Mouse (Mus musculus) embryonic facial prominence, embryonic 12.5 days (tissue): ENCODE measurements around the gene Ctnnbl1. TPM values are rescaled to one million over a fixed set of nuclear protein-coding genes. Genes with fewer than 3 reads are reported as not detected.
A peak's percentile ranks its signal among the peaks of the same experiment; 100 is the strongest.

Experiments
- ATAC-seq: fragments of 200-750 bp; cut with Nextera tagmentation; 2 replicates; pipeline ENCODE4 v1.8.0; 2017; ENCODE audit not compliant: insufficient number of reproducible peaks, insufficient read depth, low FRiP score, low TSS enrichment
- H3K27ac ChIP-seq: fragments of 300-500 bp; sonication (generic); 2 replicates; pipeline ENCODE4 v1.5.1; 2016; ENCODE audit warnings: mild to moderate bottlenecking
- H3K27me3 ChIP-seq: fragments of 300-500 bp; sonication (generic); 2 replicates; pipeline ENCODE4 v1.6.1; 2016; ENCODE audit warnings: mild to moderate bottlenecking, moderate library complexity
- H3K36me3 ChIP-seq: fragments of 300-500 bp; sonication (generic); 2 replicates; pipeline ENCODE4 v1.6.1; 2016; ENCODE audit warnings: mild to moderate bottlenecking
- H3K4me1 ChIP-seq: fragments of 300-500 bp; sonication (generic); 2 replicates; pipeline ENCODE4 v1.6.1; 2016
- H3K4me2 ChIP-seq: fragments of 300-500 bp; sonication (generic); replicated peaks from 2 replicates; pipeline ENCODE4 v1.6.1; 2016; ENCODE audit warnings: mild to moderate bottlenecking, moderate library complexity
- H3K4me3 ChIP-seq: fragments of 300-500 bp; sonication (generic); 2 replicates; pipeline ENCODE4 v1.5.1; 2016; ENCODE audit warnings: mild to moderate bottlenecking
- H3K9ac ChIP-seq: fragments of 300-500 bp; sonication (generic); 2 replicates; pipeline ENCODE4 v1.6.1; 2016; ENCODE audit warnings: mild to moderate bottlenecking, moderate library complexity
- H3K9me3 ChIP-seq: fragments of 300-500 bp; sonication (generic); 2 replicates; pipeline ENCODE4 v1.6.1; 2016; ENCODE audit warnings: mild to moderate bottlenecking, moderate library complexity
- WGBS: fragments of 180-500 bp; shearing (Covaris S2); methylation state at CpG from one replicate; pipeline ENCODE4 v1.1.7; 2016; 5-methylcytosine and 5-hydroxymethylcytosine counted together
- polyA plus RNA-seq: library from polyadenylated mRNA; unstranded; fragments of >200 nt; fragmentation: Nextera tagmentation; extraction: Ambion mirVana; gene quantifications from 2 replicates; pipeline ENCODE4 v1.2.1, GENCODE M21; 2016

The Ctnnbl1 gene
- polyA plus RNA-seq, 1 experiment from 2014 or later: 74.0 TPM

DNA sequence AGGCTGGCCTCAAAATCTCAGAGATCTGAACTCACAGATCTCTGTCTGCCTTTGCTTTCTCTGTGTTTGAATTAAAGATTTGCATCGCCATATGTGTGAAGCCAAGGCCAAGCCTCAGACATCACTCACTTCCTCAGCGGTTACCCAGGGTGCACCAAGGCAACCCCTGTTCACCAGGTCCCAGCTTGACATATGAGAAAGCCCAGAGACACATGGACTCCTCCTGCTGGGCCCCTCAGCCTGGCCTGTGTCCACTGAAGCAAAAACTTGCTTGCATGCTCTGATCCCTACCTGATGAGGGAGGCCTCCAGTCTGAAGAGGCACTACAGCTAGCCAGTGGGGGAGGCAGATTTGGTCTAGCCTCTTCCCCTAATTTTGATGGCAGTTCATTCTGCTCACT is 63.1 kb downstream of the Ctnnbl1 start:
- ATAC-seq: no peak
- H3K4me1 ChIP-seq: peaks cover 36% of the 10 kb centered on the region
- no peak overlapping the region for H3K4me2 ChIP-seq
- H3K9ac ChIP-seq: no peak overlapping the region
- no peaks in the 10 kb centered on the region; the same call in 1 of the 2 replicates for H3K36me3 ChIP-seq
- no peaks in the 10 kb centered on the region for H3K27me3 ChIP-seq
- H3K9me3 ChIP-seq: no peaks in the 10 kb centered on the region
- no peak overlapping the region for H3K4me3 ChIP-seq
- peak overlapping the region; percentile 92 for H3K27ac ChIP-seq
- 82% methylated on average over 2 of the region's 2 CpGs for WGBS

DNA sequence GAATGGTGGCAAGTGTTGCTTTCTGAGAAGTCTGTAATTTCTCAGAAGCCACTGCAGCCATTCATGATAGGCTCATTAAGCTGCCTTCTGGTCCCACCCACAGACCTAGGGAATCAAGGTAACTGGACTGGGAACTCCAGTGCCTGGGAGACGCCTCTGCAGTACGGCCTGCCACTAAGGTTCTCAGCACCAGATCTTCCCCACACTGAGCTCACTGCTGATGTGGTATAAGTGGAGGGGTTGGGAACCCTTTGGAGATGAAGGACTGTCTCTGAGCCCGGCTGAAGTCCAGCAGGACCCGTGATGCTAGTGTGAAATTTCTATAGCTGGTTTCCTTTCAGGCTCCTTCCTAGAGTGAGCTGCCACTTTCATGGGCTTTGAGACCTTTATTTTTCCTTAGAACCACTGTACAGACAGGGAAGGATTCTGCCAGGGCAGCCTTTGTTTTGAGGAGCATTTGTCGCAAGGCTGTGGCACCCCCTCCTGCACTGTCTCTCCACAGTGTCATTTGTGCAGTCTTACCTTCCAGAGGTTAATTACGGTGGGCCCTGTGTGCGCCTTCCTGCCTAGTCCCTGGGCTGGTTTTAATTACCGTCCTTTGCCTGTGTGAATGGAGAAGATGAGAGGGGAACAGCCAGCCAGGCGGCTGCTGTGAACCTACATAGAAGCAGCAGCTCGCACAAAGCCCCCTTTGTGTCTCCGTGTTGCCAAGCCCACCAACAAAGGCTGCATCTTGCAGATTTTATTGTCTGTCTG is 63.7 kb downstream of the Ctnnbl1 start:
- Histone ChIP-seq H3K27me3 (no peaks in the 10 kb centered on the region), H3K36me3 (no peaks in the 10 kb centered on the region; the same call in 1 of the 2 replicates), H3K27ac (peak overlapping the region; percentile 92), H3K9ac (no peak overlapping the region), H3K4me2 (peak overlapping the region; percentile 9), H3K4me3 (no peak overlapping the region), H3K4me1 (peaks cover 43% of the 10 kb centered on the region), H3K9me3 (no peaks in the 10 kb centered on the region)
- 14% methylated on average over 11 of the region's 11 CpGs for WGBS
- peak; percentile 76; the same call in 1 of the 2 replicates for ATAC-seq

DNA sequence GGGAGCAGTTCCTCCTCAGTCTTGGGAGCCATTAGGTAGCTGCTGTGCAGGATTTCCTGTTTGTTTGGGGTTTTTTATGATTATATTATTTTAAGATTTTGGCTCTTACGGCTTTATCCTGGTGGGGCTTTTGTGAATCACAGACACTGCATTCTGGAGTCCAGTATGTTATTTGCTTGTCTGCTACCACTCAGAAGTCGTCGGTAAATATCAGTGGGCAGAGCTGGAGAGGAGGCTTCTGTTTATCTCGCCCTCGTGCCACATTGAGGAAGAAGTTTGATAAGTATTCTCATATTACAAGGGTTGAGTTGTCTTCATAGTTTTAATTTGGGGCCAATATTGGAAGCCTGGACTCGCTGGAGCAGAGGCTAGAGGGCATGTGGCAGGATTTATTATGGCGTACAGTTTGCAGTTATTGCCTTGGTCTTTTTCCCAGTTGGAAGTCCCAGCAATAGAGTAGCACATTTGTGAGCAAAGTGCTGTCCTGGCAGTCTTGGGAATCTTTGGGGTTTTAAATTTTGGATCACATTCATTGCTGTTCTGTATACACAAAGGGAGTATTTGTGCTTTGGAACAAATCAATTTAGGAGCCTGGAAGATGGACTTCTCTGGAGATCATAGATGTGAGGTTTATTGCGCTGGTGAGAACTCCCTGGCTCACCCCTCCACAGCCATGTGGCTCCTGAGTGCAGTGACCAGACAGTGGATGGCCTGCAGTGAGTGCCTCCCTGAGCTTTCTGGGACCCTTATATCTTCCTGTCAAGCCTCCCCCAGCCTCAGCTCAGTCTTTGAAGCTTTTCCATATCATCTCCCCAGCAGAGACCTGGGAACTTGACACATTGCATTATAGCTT is 64.5 kb downstream of the Ctnnbl1 start:
- Histone ChIP-seq H3K9me3 (no peaks in the 10 kb centered on the region), H3K27ac (peak overlapping the region; percentile 92), H3K27me3 (no peaks in the 10 kb centered on the region), H3K36me3 (no peaks in the 10 kb centered on the region; the same call in 1 of the 2 replicates), H3K4me3 (no peak overlapping the region), H3K4me1 (peaks cover 47% of the 10 kb centered on the region), H3K4me2 (peak overlapping the region; percentile 9), H3K9ac (no peak overlapping the region)
- no peak; the same call in 1 of the 2 replicates for ATAC-seq
- 20% methylated on average over 8 of the region's 8 CpGs for WGBS

DNA sequence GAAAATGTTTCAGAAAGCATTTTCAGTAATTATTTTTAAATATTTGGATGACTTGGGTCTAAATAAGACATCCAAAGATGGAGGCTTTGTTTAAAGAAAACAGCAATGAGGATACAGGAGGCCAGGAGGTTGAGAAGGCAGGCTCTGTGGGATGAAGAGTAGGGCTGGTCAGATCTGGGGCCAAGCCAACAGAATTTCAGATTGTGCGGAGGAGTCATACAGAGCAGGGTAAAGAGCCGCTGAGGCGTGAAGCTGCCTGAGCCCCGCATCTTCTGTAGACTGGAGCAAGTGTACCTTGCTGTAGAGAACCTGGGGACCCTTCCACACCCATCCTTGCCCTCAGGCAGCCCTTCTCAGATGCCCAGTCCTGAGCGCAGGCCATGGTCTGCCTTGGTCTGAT is 65.5 kb downstream of the Ctnnbl1 start:
- Histone ChIP-seq H3K9me3 (no peaks in the 10 kb centered on the region), H3K27ac (no peak overlapping the region), H3K4me2 (no peak overlapping the region), H3K4me3 (no peak overlapping the region), H3K4me1 (peaks cover 53% of the 10 kb centered on the region), H3K36me3 (no peaks in the 10 kb centered on the region; the same call in 1 of the 2 replicates), H3K27me3 (no peaks in the 10 kb centered on the region), H3K9ac (no peak overlapping the region)
- no peak for ATAC-seq
- WGBS: 81% methylated on average over 5 of the region's 5 CpGs

DNA sequence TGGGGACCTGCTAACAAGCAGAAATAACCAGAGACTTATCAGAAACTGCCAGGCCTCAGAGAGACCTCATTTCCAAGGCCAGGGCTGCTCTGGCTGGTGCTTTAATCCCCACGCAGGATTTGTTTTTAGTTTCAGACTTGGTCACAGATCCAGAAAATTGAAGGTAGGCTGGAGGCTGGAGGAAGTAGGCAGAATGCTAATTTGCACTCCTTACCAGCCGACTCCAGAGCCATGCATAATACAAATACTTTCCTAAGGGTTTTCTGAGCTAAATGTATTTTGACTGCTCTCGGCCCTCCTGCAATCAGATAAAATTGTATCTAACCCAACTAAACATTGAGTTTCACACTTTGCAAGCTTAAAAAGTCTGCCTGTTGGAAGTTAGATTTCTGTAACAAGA is 67.2 kb downstream of the Ctnnbl1 start:
- Histone ChIP-seq H3K9me3 (no peaks in the 10 kb centered on the region), H3K4me2 (no peak overlapping the region), H3K27ac (no peak overlapping the region; the same call in 1 of the 2 replicates), H3K27me3 (no peaks in the 10 kb centered on the region), H3K36me3 (no peaks in the 10 kb centered on the region), H3K4me3 (no peak overlapping the region), H3K4me1 (peaks cover 62% of the 10 kb centered on the region), H3K9ac (no peak overlapping the region)
- no peak for ATAC-seq
- 46% methylated on average over 3 of the region's 3 CpGs for WGBS

DNA sequence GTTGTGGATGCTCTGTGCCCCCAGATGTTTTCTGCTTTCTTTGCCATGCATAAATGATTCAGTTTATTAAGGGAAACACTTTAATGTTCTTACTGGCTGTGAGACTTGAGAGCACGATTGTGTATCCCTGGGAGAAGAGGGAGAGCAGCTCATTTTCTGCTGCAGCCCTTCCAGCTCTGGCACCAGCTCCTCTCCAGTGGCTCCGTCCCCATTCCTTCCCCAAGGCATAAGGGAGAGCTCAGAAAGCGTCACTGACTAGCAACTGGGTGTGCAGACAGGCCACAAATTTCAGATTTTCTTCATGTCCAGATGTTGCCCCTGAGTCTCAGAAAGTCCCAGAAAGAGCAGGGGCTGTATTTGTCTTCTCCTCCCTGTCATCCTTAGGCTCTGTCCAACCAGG is 67.9 kb downstream of the Ctnnbl1 start:
- Histone ChIP-seq H3K9ac (no peak overlapping the region), H3K4me2 (no peak overlapping the region), H3K27ac (peak overlapping the region; percentile 36; the same call in 1 of the 2 replicates), H3K4me1 (peaks cover 61% of the 10 kb centered on the region), H3K27me3 (no peaks in the 10 kb centered on the region), H3K4me3 (no peak overlapping the region), H3K9me3 (no peaks in the 10 kb centered on the region), H3K36me3 (0 out of 2 replicates have a peak, but pooled peaks cover 3% of the 10 kb centered on the region)
- no peak for ATAC-seq
- WGBS: 47% methylated on average over 3 of the region's 3 CpGs

DNA sequence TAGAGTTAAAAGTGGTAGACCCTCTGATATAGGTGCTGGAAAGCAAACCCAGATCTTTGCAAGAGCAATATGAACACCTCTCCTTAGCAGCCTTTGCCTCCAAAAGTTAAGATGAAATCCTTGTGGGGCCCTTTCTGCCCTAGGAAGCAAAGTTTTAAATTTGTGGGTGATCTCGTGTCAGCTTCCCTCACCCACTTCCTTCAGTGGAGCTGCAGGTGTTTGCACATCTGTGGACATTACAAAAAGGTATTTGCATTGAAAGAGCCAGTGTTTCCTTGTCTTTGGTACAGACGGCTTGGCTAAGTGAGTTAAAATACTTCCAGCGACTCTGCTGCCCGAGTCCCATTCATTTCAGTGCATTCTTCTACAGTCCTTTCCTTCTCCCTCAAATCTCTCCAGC is 69.9 kb downstream of the Ctnnbl1 start:
- no peak overlapping the region for H3K27ac ChIP-seq
- no peak overlapping the region for H3K4me3 ChIP-seq
- no peaks in the 10 kb centered on the region for H3K9me3 ChIP-seq
- no peak for ATAC-seq
- 0 out of 2 replicates have a peak, but pooled peaks cover 12% of the 10 kb centered on the region for H3K36me3 ChIP-seq
- no peak overlapping the region for H3K4me2 ChIP-seq
- no peak overlapping the region for H3K9ac ChIP-seq
- 62% methylated on average over 4 of the region's 4 CpGs for WGBS
- H3K27me3 ChIP-seq: no peaks in the 10 kb centered on the region
- peaks cover 41% of the 10 kb centered on the region for H3K4me1 ChIP-seq

DNA sequence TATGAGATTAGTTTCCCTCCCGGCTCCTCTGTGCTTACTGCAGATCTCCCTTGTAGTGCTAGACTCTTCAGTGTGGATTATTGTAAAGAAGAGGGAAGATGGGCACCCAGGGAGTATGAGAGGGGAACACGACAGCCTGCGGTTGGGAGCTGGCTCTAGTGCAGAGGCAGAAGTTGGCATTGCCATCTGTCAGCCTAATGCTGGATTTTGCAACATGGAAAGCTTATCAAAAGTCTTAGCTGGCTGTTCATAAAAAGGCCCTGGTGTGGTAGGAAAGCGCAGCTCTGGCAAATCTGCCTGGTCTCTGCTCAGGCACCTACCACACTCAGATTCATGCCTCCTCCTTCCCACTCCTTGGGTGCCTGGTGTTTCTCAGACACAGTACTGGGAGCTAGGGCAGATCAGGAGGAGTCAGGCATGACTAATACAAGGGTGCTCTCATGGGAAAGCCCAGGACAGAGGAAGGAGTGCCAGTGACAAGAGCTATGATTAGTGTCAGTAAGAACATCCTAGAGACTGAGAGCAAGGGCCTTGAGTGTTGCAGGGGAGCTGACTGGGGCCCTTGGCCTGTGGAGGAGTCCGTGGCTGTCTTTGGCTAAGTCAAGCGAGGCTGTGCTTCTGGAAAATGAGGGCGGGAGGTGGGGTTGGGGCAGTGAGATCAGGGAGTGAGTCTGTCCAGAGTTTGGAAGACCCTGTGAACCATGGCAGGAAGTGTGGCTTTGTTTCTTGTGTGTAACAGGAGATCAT is 70.6 kb downstream of the Ctnnbl1 start:
- no peak for ATAC-seq
- Histone ChIP-seq H3K4me1 (peaks cover 36% of the 10 kb centered on the region), H3K36me3 (0 out of 2 replicates have a peak, but pooled peaks cover 14% of the 10 kb centered on the region), H3K9ac (no peak overlapping the region), H3K27ac (peak overlapping the region; percentile 18; the same call in 1 of the 2 replicates), H3K27me3 (no peaks in the 10 kb centered on the region), H3K4me3 (no peak overlapping the region), H3K9me3 (no peaks in the 10 kb centered on the region), H3K4me2 (no peak overlapping the region)
- 57% methylated on average over 7 of the region's 7 CpGs for WGBS

DNA sequence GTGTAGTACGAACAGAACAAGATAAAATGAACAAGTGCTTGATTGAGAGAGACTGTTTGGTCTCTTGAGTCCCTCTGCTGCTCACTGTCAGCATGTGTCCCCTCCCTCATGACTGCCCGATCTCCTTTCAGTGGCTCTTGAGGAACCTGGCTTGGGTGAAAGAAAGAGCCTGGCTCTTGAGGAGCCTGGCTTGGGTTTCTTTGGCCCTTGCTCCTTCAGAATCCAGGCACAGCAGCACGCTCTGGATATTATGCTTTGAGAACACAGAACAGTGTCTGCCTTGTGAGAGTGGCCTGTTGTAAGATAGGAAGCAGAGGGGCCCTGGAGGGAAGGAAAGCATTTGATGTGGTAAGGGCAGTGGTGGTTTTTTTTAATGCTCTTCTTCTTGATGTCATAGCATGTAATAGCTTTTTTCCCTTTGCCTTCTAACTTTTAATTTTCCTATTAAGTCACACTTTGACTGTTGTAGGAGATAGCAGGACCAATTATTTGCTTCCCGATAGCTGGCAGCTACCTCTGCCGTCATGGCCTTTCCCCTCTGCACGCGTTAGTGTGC is 71.2 kb downstream of the Ctnnbl1 start:
- Histone ChIP-seq H3K27me3 (no peaks in the 10 kb centered on the region), H3K9ac (no peak overlapping the region), H3K36me3 (0 out of 2 replicates have a peak, but pooled peaks cover 20% of the 10 kb centered on the region), H3K27ac (peak overlapping the region; percentile 18; the same call in 1 of the 2 replicates), H3K4me1 (peaks cover 32% of the 10 kb centered on the region), H3K4me3 (no peak overlapping the region), H3K4me2 (no peak overlapping the region), H3K9me3 (no peaks in the 10 kb centered on the region)
- ATAC-seq: no peak
- 48% methylated on average over 7 of the region's 7 CpGs for WGBS

DNA sequence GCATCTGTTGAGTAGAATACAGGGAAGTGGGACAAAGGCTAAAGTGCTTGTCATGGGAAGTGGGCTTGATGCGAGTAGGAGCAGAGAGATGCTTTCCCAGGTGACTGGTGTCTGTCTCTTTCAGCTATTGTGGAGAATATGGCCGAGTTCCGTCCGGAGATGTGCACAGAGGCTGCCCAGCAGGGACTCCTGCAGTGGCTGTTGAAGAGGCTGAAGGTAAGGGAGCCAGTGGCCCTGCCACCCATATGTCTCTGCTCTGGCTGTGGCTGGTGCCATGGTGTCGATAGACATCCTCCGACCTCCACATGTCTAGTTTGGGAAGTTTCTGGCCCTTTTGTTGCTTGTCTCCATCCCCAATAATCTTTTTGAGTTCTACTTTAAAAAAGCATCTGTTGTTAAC is 72.1 kb downstream of the Ctnnbl1 start:
- Histone ChIP-seq H3K4me2 (no peak overlapping the region), H3K27ac (no peak overlapping the region), H3K4me1 (peaks cover 32% of the 10 kb centered on the region), H3K9ac (no peak overlapping the region), H3K27me3 (no peaks in the 10 kb centered on the region), H3K4me3 (no peak overlapping the region), H3K36me3 (peaks cover 20% of the 10 kb centered on the region; the same call in 1 of the 2 replicates), H3K9me3 (no peaks in the 10 kb centered on the region)
- WGBS: 92% methylated on average over 6 of the region's 6 CpGs
- no peak for ATAC-seq

DNA sequence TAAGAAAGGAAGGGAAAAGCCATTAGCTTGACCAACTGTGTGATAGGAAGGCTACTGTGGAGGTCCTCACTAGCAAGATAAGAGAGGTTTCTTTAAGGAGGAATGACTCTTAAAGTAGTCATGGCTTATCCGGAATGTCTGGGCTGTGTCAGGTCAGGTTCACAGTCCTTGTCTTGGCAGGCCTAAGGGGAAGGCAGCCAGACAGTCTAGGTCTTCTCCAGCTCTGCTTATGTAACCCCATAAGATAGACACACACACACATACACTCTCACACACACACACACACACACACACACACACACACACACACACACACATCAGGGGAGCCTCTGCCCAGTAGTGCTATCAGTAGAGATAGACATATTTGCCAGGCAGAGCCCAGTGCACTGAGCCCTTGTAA is 73.5 kb downstream of the Ctnnbl1 start:
- WGBS: 88% methylated on average over 1 of the region's 1 CpGs
- H3K9me3 ChIP-seq: no peaks in the 10 kb centered on the region
- H3K9ac ChIP-seq: no peak overlapping the region
- no peak for ATAC-seq
- H3K4me3 ChIP-seq: no peak overlapping the region
- peaks cover 20% of the 10 kb centered on the region; the same call in 1 of the 2 replicates for H3K36me3 ChIP-seq
- no peak overlapping the region for H3K27ac ChIP-seq
- no peaks in the 10 kb centered on the region for H3K27me3 ChIP-seq
- peaks cover 20% of the 10 kb centered on the region for H3K4me1 ChIP-seq
- no peak overlapping the region for H3K4me2 ChIP-seq
